Mouse (Mus musculus) thymus, adult 2 months (tissue): ENCODE measurements around the gene Zdhhc4. TPM values are rescaled to one million over a fixed set of nuclear protein-coding genes. Genes with fewer than 3 reads are reported as not detected.

ENCODE experiments used
- DNase-seq: peaks from one replicate; pipeline ENCODE4 v3.0.0; 2021
- H3K27ac ChIP-seq: fragments of 200-500 bp; 2 replicates; pipeline ENCODE4 v1.5.1; 2012; ENCODE audit warnings: low read length, control low read depth; ENCODE audit not compliant: control insufficient read depth, insufficient read depth
- H3K27me3 ChIP-seq: fragments of 200-500 bp; 2 replicates; pipeline ENCODE4 v1.6.1; 2012; ENCODE audit warnings: mild to moderate bottlenecking, low read length, moderate library complexity, mixed read lengths; ENCODE audit not compliant: control insufficient read depth, insufficient read depth
- H3K36me3 ChIP-seq: fragments of 200-500 bp; 2 replicates; pipeline ENCODE4 v1.6.1; 2012; ENCODE audit warnings: mild to moderate bottlenecking, low read length, moderate library complexity; ENCODE audit not compliant: control insufficient read depth, insufficient read depth
- H3K4me1 ChIP-seq: fragments of 200-500 bp; replicated peaks from 2 replicates; pipeline ENCODE4 v1.6.1; 2012; ENCODE audit warnings: low read length; ENCODE audit not compliant: control insufficient read depth, insufficient read depth
- H3K4me3 ChIP-seq: fragments of 200-500 bp; 2 replicates; pipeline ENCODE4 v1.5.1; 2012; ENCODE audit warnings: mild to moderate bottlenecking, low read length, control low read depth, moderate library complexity; ENCODE audit not compliant: control insufficient read depth, insufficient read depth
- CTCF ChIP-seq: fragments of 200-500 bp; IDR thresholded peaks from 2 replicates; pipeline ENCODE4 v1.5.1; 2012; ENCODE audit warnings: mild to moderate bottlenecking, control low read depth, low read length, moderate library complexity, borderline replicate concordance; ENCODE audit not compliant: control insufficient read depth, poor library complexity, insufficient read depth; ENCODE audit errors: extremely low read depth
- POLR2A ChIP-seq: fragments of 200-500 bp; IDR thresholded peaks from 2 replicates; pipeline ENCODE4 v1.6.1; 2012; ENCODE audit warnings: mild to moderate bottlenecking, low read length, control low read depth, moderate library complexity; ENCODE audit not compliant: control insufficient read depth, poor library complexity, insufficient read depth; ENCODE audit errors: extremely low read depth
- WGBS: fragments of 180-500 bp; shearing (Covaris S2); methylation state at CpG from one replicate; pipeline ENCODE4 v1.1.7; 2018; 5-methylcytosine and 5-hydroxymethylcytosine counted together
- polyA plus RNA-seq: library from polyadenylated mRNA; depleted of rRNA; stranded (reverse); fragments of >200 nt; gene quantifications from 2 replicates; pipeline ENCODE4 v1.2.3, GENCODE M21; 2012; rRNA removed

Zdhhc4 gene
- polyA plus RNA-seq, 1 experiment = 118 TPM

GRCm38 (mm10) chr5:143272108-143272507, 56.9 kb downstream of the Zdhhc4 start:
- no peak overlapping the region for H3K4me3 ChIP-seq
- TF ChIP-seq CTCF (no peak), POLR2A (no peak)
- no peaks in the 10 kb centered on the region; the same call in 1 of the 2 replicates for H3K27me3 ChIP-seq
- no peaks in the 10 kb centered on the region for H3K36me3 ChIP-seq
- 43% methylated on average over 3 of the region's 3 CpGs for WGBS
- H3K4me1 ChIP-seq = peaks cover 14% of the 10 kb centered on the region
- no peak overlapping the region for H3K27ac ChIP-seq
- no peak for DNase-seq

GRCm38 (mm10) chr5:143271642-143272041, 57.4 kb downstream of the Zdhhc4 start:
- TF ChIP-seq CTCF (no peak), POLR2A (no peak)
- no peak overlapping the region for H3K4me3 ChIP-seq
- H3K36me3 ChIP-seq = no peaks in the 10 kb centered on the region
- DNase-seq = no peak
- H3K4me1 ChIP-seq = peaks cover 14% of the 10 kb centered on the region
- H3K27ac ChIP-seq = no peak overlapping the region
- H3K27me3 ChIP-seq = no peaks in the 10 kb centered on the region; the same call in 1 of the 2 replicates
- WGBS = 90% methylated on average over 6 of the region's 6 CpGs

GRCm38 (mm10) chr5:143270151-143270519, 58.9 kb downstream of the Zdhhc4 start:
- H3K27ac ChIP-seq = no peak overlapping the region
- H3K36me3 ChIP-seq = no peaks in the 10 kb centered on the region
- H3K4me1 ChIP-seq = peaks cover 14% of the 10 kb centered on the region
- 10% methylated on average over 12 of the region's 12 CpGs for WGBS
- TF ChIP-seq POLR2A (no peak), CTCF (no peak)
- peak overlapping the region; percentile 65 for H3K4me3 ChIP-seq
- no peaks in the 10 kb centered on the region; the same call in 1 of the 2 replicates for H3K27me3 ChIP-seq
- no peak for DNase-seq

GRCm38 (mm10) chr5:143269363-143270150, 59.5 kb downstream of the Zdhhc4 start, which contains the start of gene Zfp316:
TSS of gene Zfp316 (minus strand) at chr5:143270022.
- no peak within 1 kb of the TSS for H3K27ac ChIP-seq
- H3K4me3 ChIP-seq = peak within 1 kb of the TSS; percentile 65
- TF ChIP-seq CTCF = no peak
- TF ChIP-seq POLR2A = no peak
- WGBS = under 1% methylated on average over 78 of the region's 79 CpGs
- peak; percentile 33 for DNase-seq
- H3K36me3 ChIP-seq = no peaks in the 10 kb centered on the region
- H3K27me3 ChIP-seq = no peaks in the 10 kb centered on the region; the same call in 1 of the 2 replicates
- H3K4me1 ChIP-seq = peaks cover 14% of the 10 kb centered on the region

GRCm38 (mm10) chr5:143268985-143269362, 60.1 kb downstream of the Zdhhc4 start:
- Histone ChIP-seq H3K4me3 (peak overlapping the region; percentile 65), H3K36me3 (no peaks in the 10 kb centered on the region), H3K27ac (no peak overlapping the region), H3K4me1 (peaks cover 14% of the 10 kb centered on the region), H3K27me3 (no peaks in the 10 kb centered on the region; the same call in 1 of the 2 replicates)
- no peak for TF ChIP-seq CTCF
- no peak for TF ChIP-seq POLR2A
- WGBS = 50% methylated on average over 8 of the region's 8 CpGs
- no peak for DNase-seq

GRCm38 (mm10) chr5:143266794-143267193, 62.3 kb downstream of the Zdhhc4 start:
- no peak overlapping the region for H3K27ac ChIP-seq
- 91% methylated on average over 6 of the region's 6 CpGs for WGBS
- TF ChIP-seq POLR2A (no peak), CTCF (no peak)
- no peaks in the 10 kb centered on the region for H3K36me3 ChIP-seq
- peaks cover 14% of the 10 kb centered on the region for H3K4me1 ChIP-seq
- H3K27me3 ChIP-seq = no peaks in the 10 kb centered on the region; the same call in 1 of the 2 replicates
- DNase-seq = no peak
- H3K4me3 ChIP-seq = no peak overlapping the region

Other genes starting within 250 kb of the Zdhhc4 start
- gene Rnf216, start 216.3 kb downstream of the Zdhhc4 start, polyA plus RNA-seq = 16.1 and 17.6 TPM in 2 replicates
- not detected in 2 replicates for gene Olfr718-ps1, start 181.7 kb downstream of the Zdhhc4 start, polyA plus RNA-seq
- gene Rbak, start 148.5 kb downstream of the Zdhhc4 start, polyA plus RNA-seq = 6.4 and 7.5 TPM in 2 replicates
- gene Spdye4b, start 148.2 kb downstream of the Zdhhc4 start, polyA plus RNA-seq = 0.08 TPM in 1 of 2 replicates, not detected in the other
- not detected in 2 replicates for gene Spdye4a, start 102.4 kb downstream of the Zdhhc4 start, polyA plus RNA-seq
- 24.8 and 32.9 TPM in 2 replicates for gene Zfp12, start 94.1 kb downstream of the Zdhhc4 start, polyA plus RNA-seq
- 3.6 and 4.0 TPM in 2 replicates for gene Zfp316, start 59.2 kb downstream of the Zdhhc4 start, polyA plus RNA-seq
- 0.96 and 1.0 TPM in 2 replicates for gene Zfp853, start 35.6 kb downstream of the Zdhhc4 start, polyA plus RNA-seq
- gene E130309D02Rik, start 13.9 kb downstream of the Zdhhc4 start, polyA plus RNA-seq = 65.3 and 83.7 TPM in 2 replicates
- gene Grid2ip, start 28.1 kb upstream of the Zdhhc4 start, polyA plus RNA-seq = 0.06 and 0.26 TPM in 2 replicates
- gene Kdelr2, start 74.6 kb upstream of the Zdhhc4 start, polyA plus RNA-seq = 60.9 and 61.6 TPM in 2 replicates
- 10.8 and 11.3 TPM in 2 replicates for gene Daglb, start 135.3 kb upstream of the Zdhhc4 start, polyA plus RNA-seq
- 274 and 275 TPM in 2 replicates for gene Rac1, start 198.8 kb upstream of the Zdhhc4 start, polyA plus RNA-seq